ENCODE assay signal across 11 mouse cellular contexts in the genomic region with DNA sequence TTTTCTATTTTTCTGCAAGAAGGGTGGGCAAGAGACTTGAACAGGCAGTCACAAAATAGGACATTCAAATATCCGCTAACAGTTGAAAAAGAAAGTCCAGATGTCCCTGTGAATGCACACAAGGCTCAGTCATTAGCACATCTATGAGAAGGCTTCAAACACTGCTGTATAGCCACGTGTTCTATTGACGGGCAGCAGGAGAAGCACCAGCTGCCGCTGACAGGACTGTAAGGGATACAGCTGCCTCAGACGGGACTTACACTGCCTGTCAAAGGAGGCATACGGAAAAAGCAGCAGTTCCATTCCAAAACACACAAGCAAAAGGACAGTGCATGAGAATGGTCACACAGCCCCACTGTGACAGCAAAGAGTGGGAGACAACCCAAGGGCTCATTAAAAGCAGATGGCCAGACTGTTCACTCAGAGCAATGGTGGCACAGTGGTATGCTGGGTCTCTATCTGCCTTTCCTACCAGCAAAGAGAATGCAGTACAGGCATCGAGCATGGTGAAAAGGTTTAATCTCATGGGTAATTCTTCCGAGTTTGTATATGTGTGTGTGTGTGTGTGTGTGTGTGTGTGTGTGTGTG. TPM values are rescaled to one million over a fixed set of nuclear protein-coding genes. Genes with fewer than 3 reads are reported as not detected.
DNase-seq lines count a peak whose midpoint lies in the region; ATAC-seq lines count a peak whose summit lies in the region.
"Had no signal": no experiment of that assay in that cellular context is flagged by ENCODE, and none has a peak within 500 bp of the region (broad histone marks: within the 10 kb centered on the region; RNA-seq: fewer than 3 reads in every experiment).

No protein-coding gene starts in this region.

- no peak overlapping the region for H3K9ac ChIP-seq in lung, embryonic 15.5 days
- H3K9ac ChIP-seq in forebrain, embryonic 16.5 days (replicated peaks; ENCODE audit: low read depth, low read length), result no peak overlapping the region
- H3K9ac ChIP-seq in midbrain, embryonic 13.5 days (replicated peaks), result 0 out of 2 replicates have a peak overlapping the region, but pooled peaks have one; percentile 32
- no peak overlapping the region for H3K9ac ChIP-seq in intestine, embryonic 15.5 days
- H3K9ac ChIP-seq: liver, embryonic 12.5 days had no signal

- H3K4me3 ChIP-seq in lung, embryonic 15.5 days, result no peak overlapping the region
- no peak overlapping the region for H3K4me3 ChIP-seq in forebrain, embryonic 16.5 days (replicated peaks; ENCODE audit: low read length)
- H3K4me3 ChIP-seq in midbrain, embryonic 13.5 days (replicated peaks), result no peak overlapping the region
- H3K4me3 ChIP-seq in intestine, embryonic 15.5 days (replicated peaks), result no peak overlapping the region
- H3K4me3 ChIP-seq: liver, embryonic 12.5 days had no signal

- DNase-seq in embryo, embryonic 10 days (ENCODE audit: low spot score), result peak; percentile 32
- DNase-seq in embryo, embryonic 9.5 days (ENCODE audit: extremely low spot score), result no peak
- no peak for DNase-seq in lung, postnatal 25 days (ENCODE audit: low spot score)
- DNase-seq in cerebellum, postnatal 4 days (ENCODE audit: low spot score in 2 of 2), result no peak
- DNase-seq: layer of hippocampus, postnatal 36 days had no signal

- peak; percentile 81; the same call in 1 of the 2 replicates for ATAC-seq in lung, embryonic 15.5 days (ENCODE audit: borderline replicate concordance, extremely low read depth, low FRiP score, low TSS enrichment)
- ATAC-seq in forebrain, embryonic 16.5 days, result peak; percentile 96
- peak; percentile 96 for ATAC-seq in midbrain, embryonic 13.5 days
- no peak for ATAC-seq in intestine, embryonic 15.5 days
- ATAC-seq: liver, embryonic 12.5 days; Patski had no signal

- H3K36me3 ChIP-seq in lung, embryonic 15.5 days, result no peaks in the 10 kb centered on the region
- no peaks in the 10 kb centered on the region for H3K36me3 ChIP-seq in forebrain, embryonic 16.5 days (ENCODE audit: control insufficient read depth, insufficient read depth)
- H3K36me3 ChIP-seq in midbrain, embryonic 13.5 days, result peaks cover 22% of the 10 kb centered on the region
- H3K36me3 ChIP-seq in intestine, embryonic 15.5 days, result no peaks in the 10 kb centered on the region

- whole genome bisulfite sequencing in lung, embryonic 15.5 days, result 53% methylated on average over 8 of the region's 8 CpGs
- 23% methylated on average over 8 of the region's 8 CpGs for WGBS in forebrain, embryonic 16.5 days
- 15% methylated on average over 8 of the region's 8 CpGs for WGBS in midbrain, embryonic 13.5 days
- WGBS in intestine, embryonic 15.5 days, result 66% methylated on average over 8 of the region's 8 CpGs

- H3K9me3 ChIP-seq in lung, embryonic 15.5 days, result no peaks in the 10 kb centered on the region
- no peaks in the 10 kb centered on the region for H3K9me3 ChIP-seq in forebrain, embryonic 16.5 days (ENCODE audit: control insufficient read depth, low read length)
- H3K9me3 ChIP-seq in midbrain, embryonic 13.5 days, result no peaks in the 10 kb centered on the region
- no peaks in the 10 kb centered on the region for H3K9me3 ChIP-seq in intestine, embryonic 15.5 days
- H3K9me3 ChIP-seq: liver, embryonic 12.5 days had no signal

- 0 out of 2 replicates have a peak, but pooled peaks cover 4% of the 10 kb centered on the region for H3K4me1 ChIP-seq in lung, embryonic 15.5 days
- peaks cover 12% of the 10 kb centered on the region; the same call in 1 of the 2 replicates for H3K4me1 ChIP-seq in forebrain, embryonic 16.5 days (replicated peaks; ENCODE audit: control insufficient read depth, insufficient read depth, low read length)
- peaks cover 11% of the 10 kb centered on the region for H3K4me1 ChIP-seq in midbrain, embryonic 13.5 days (replicated peaks)
- H3K4me1 ChIP-seq in intestine, embryonic 15.5 days (replicated peaks), result no peaks in the 10 kb centered on the region

- H3K4me2 ChIP-seq in lung, embryonic 15.5 days, result no peak overlapping the region
- H3K4me2 ChIP-seq in forebrain, embryonic 16.5 days (ENCODE audit: low read length), result no peak overlapping the region
- H3K4me2 ChIP-seq in midbrain, embryonic 13.5 days (replicated peaks), result no peak overlapping the region
- H3K4me2 ChIP-seq in intestine, embryonic 15.5 days (replicated peaks), result no peak overlapping the region
- H3K4me2 ChIP-seq: liver, embryonic 12.5 days had no signal

- no peak overlapping the region for H3K27ac ChIP-seq in lung, embryonic 15.5 days
- H3K27ac ChIP-seq in forebrain, embryonic 16.5 days (ENCODE audit: low read length), result peak overlapping the region; percentile 45
- H3K27ac ChIP-seq in midbrain, embryonic 13.5 days, result peak overlapping the region; percentile 70
- H3K27ac ChIP-seq in intestine, embryonic 15.5 days, result no peak overlapping the region
- H3K27ac ChIP-seq: liver, embryonic 12.5 days had no signal

- H3K27me3 ChIP-seq in lung, embryonic 15.5 days, result no peaks in the 10 kb centered on the region
- H3K27me3 ChIP-seq in forebrain, embryonic 16.5 days (replicated peaks; ENCODE audit: control insufficient read depth, insufficient read depth, low read length), result no peaks in the 10 kb centered on the region
- no peaks in the 10 kb centered on the region for H3K27me3 ChIP-seq in midbrain, embryonic 13.5 days
- H3K27me3 ChIP-seq in intestine, embryonic 15.5 days (replicated peaks), result no peaks in the 10 kb centered on the region
- H3K27me3 ChIP-seq: liver, embryonic 12.5 days; Patski had no signal

RNA-seq across cellular contexts. Expression of a gene that starts 39.9 kb away (rescaled TPM):
- polyA plus RNA-seq in lung, embryonic 15.5 days (2015; fragmentation: Nextera tagmentation; extraction: Ambion mirVana), result 13.0 and 13.7 TPM in 2 replicates
- 36.4 and 40.1 TPM in 2 replicates for polyA plus RNA-seq in forebrain, embryonic 16.5 days (2015; fragmentation: Nextera tagmentation; extraction: Ambion mirVana)
- 22.7 and 27.9 TPM in 2 replicates for polyA plus RNA-seq in midbrain, embryonic 13.5 days (2015; fragmentation: Nextera tagmentation; extraction: Ambion mirVana)
- polyA plus RNA-seq in intestine, embryonic 15.5 days (2015; fragmentation: Nextera tagmentation; extraction: Ambion mirVana), result 12.0 and 13.2 TPM in 2 replicates

RNA-seq across cellular contexts. Expression of a gene that starts 40.9 kb away (rescaled TPM):
- polyA plus RNA-seq in lung, embryonic 15.5 days (2015; fragmentation: Nextera tagmentation; extraction: Ambion mirVana), result 14.3 and 14.6 TPM in 2 replicates
- polyA plus RNA-seq in forebrain, embryonic 16.5 days (2015; fragmentation: Nextera tagmentation; extraction: Ambion mirVana), result 21.8 and 25.5 TPM in 2 replicates
- 19.7 and 21.9 TPM in 2 replicates for polyA plus RNA-seq in midbrain, embryonic 13.5 days (2015; fragmentation: Nextera tagmentation; extraction: Ambion mirVana)
- 17.6 and 18.4 TPM in 2 replicates for polyA plus RNA-seq in intestine, embryonic 15.5 days (2015; fragmentation: Nextera tagmentation; extraction: Ambion mirVana)

Comparison
In these comparisons a context has a peak if more than half of its experiments do, and no peak if none do; other contexts are left out.
1. H3K27ac ChIP-seq: peak in forebrain, embryonic 16.5 days (single experiment) and midbrain, embryonic 13.5 days (single experiment); none in lung, embryonic 15.5 days (single experiment) and intestine, embryonic 15.5 days (single experiment).